Mouse (Mus musculus): ENCODE results near the gene Gm8369.
"Not testable (repeated sequence)": the region's sequence is repeated elsewhere in the genome, so short reads cannot be mapped to it uniquely, and the experiment has no call there.

The Gm8369 gene

GRCm38 (mm10) chr19:11516845-11517244 lies 31.1 kb downstream of the Gm8369 start:
- no peak for DNase-seq

- DNase-seq = not testable (repeated sequence)
These were observed 31.6 kb downstream of the Gm8369 start for GRCm38 (mm10) chr19:11517373-11517772.

- DNase-seq = not testable (repeated sequence)
These were observed 32.6 kb downstream of the Gm8369 start for GRCm38 (mm10) chr19:11518356-11518755.

GRCm38 (mm10) chr19:11520146-11520545 lies 34.4 kb downstream of the Gm8369 start:
- DNase-seq = no peak

GRCm38 (mm10) chr19:11533421-11533820 lies 47.7 kb downstream of the Gm8369 start:
- no peak for DNase-seq

GRCm38 (mm10) chr19:11533888-11534445 lies 48.2 kb downstream of the Gm8369 start:
- DNase-seq = no peak

- no peak for DNase-seq
These were observed 50.9 kb downstream of the Gm8369 start, which contains the start of gene Ms4a4d for GRCm38 (mm10) chr19:11536593-11536992. Gene Ms4a4d, plus strand, starts transcription at chr19:11536801.

- DNase-seq = no peak
These were observed 51.6 kb downstream of the Gm8369 start for GRCm38 (mm10) chr19:11537336-11537735.

GRCm38 (mm10) chr19:11540166-11540821 lies 54.6 kb downstream of the Gm8369 start:
- DNase-seq = not testable (repeated sequence)

- DNase-seq = not testable (repeated sequence)
These were observed 58.6 kb downstream of the Gm8369 start for GRCm38 (mm10) chr19:11544383-11544782.

- no peak for DNase-seq
These were observed 62.2 kb downstream of the Gm8369 start for GRCm38 (mm10) chr19:11547911-11548310.

- no peak for DNase-seq
These were observed 69.0 kb downstream of the Gm8369 start for GRCm38 (mm10) chr19:11554726-11555125.

GRCm38 (mm10) chr19:11559560-11559959 lies 73.8 kb downstream of the Gm8369 start:
- not testable (repeated sequence) for DNase-seq
